Mouse (Mus musculus) kidney, postnatal 0 days (tissue): ENCODE data around the gene Mapkap1. TPM values are rescaled to one million over a fixed set of nuclear protein-coding genes. Genes with fewer than 3 reads are reported as not detected.

ENCODE experiments used
- ATAC-seq: fragments of 200-750 bp; cut with Nextera tagmentation; replicated peaks from 2 replicates; pipeline ENCODE4 v1.8.0; 2017; ENCODE audit warnings: low read depth, moderate number of reproducible peaks, moderate TSS enrichment, moderate library complexity; ENCODE audit not compliant: low FRiP score
- DNase-seq: peaks from one replicate; pipeline ENCODE4 v3.0.0-alpha.2; 2016; ENCODE audit warnings: low spot score
- H3K27ac ChIP-seq: fragments of 300-500 bp; sonication (generic); 2 replicates; pipeline ENCODE4 v1.5.1; 2014; ENCODE audit warnings: mild to moderate bottlenecking
- H3K27me3 ChIP-seq: fragments of 300-500 bp; sonication (generic); 2 replicates; pipeline ENCODE4 v1.6.1; 2014; ENCODE audit warnings: low read length, mixed read lengths; ENCODE audit not compliant: insufficient read depth
- H3K36me3 ChIP-seq: fragments of 300-500 bp; sonication (generic); 2 replicates; pipeline ENCODE4 v1.6.1; 2014; ENCODE audit warnings: low read length, mixed read lengths; ENCODE audit not compliant: insufficient read depth
- H3K4me1 ChIP-seq: fragments of 300-500 bp; sonication (generic); replicated peaks from 2 replicates; pipeline ENCODE4 v1.6.1; 2014; ENCODE audit warnings: antibody characterized with exemption, low read length, mixed read lengths; ENCODE audit not compliant: insufficient read depth
- H3K4me2 ChIP-seq: fragments of 300-500 bp; sonication (generic); 2 replicates; pipeline ENCODE4 v1.6.1; 2014; ENCODE audit warnings: mild to moderate bottlenecking, low read length, moderate library complexity, mixed read lengths
- H3K4me3 ChIP-seq: fragments of 300-500 bp; sonication (generic); replicated peaks from 2 replicates; pipeline ENCODE4 v1.5.1; 2014; ENCODE audit warnings: low read depth, low read length
- H3K9ac ChIP-seq: fragments of 300-500 bp; sonication (generic); 2 replicates; pipeline ENCODE4 v1.6.1; 2014; ENCODE audit warnings: low read depth, low read length
- H3K9me3 ChIP-seq: fragments of 300-500 bp; sonication (generic); replicated peaks from 2 replicates; pipeline ENCODE4 v1.6.1; 2016; ENCODE audit warnings: low read length, inconsistent platforms, mixed read lengths
- CTCF ChIP-seq: IDR thresholded peaks from 2 replicates; pipeline ENCODE4 v1.5.1; 2016; ENCODE audit warnings: antibody characterized with exemption, low read depth, mild to moderate bottlenecking, moderate library complexity
- WGBS: fragments of 180-500 bp; shearing (Covaris S2); extraction: QIAGEN DNeasy Blood & Tissue Kit; methylation state at CpG from one replicate; pipeline ENCODE4 v1.1.7; 2014; 5-methylcytosine and 5-hydroxymethylcytosine counted together
- polyA plus RNA-seq: library from polyadenylated mRNA; unstranded; fragments of >200 nt; fragmentation: Nextera tagmentation; extraction: Ambion mirVana; gene quantifications from 2 replicates; pipeline ENCODE4 v1.2.1, GENCODE M21; 2015

The Mapkap1 gene
- polyA plus RNA-seq, 1 experiment from 2014 or later, result 92.3 TPM

GRCm38 (mm10) chr2:34673846-34674245, 267.3 kb downstream of the Mapkap1 start:
- TF ChIP-seq CTCF, result no peak
- Histone ChIP-seq H3K27me3 (no peaks in the 10 kb centered on the region), H3K4me3 (no peak overlapping the region), H3K4me1 (no peaks in the 10 kb centered on the region), H3K9ac (no peak overlapping the region), H3K4me2 (no peak overlapping the region), H3K9me3 (no peaks in the 10 kb centered on the region), H3K36me3 (peaks cover 19% of the 10 kb centered on the region), H3K27ac (no peak overlapping the region)
- DNase-seq (no peak), ATAC-seq (no peak)
- WGBS, result 87% methylated on average over 11 of the region's 11 CpGs

Other genes starting within 250 kb of the Mapkap1 start
- gene Pbx3, start 33.6 kb upstream of the Mapkap1 start, polyA plus RNA-seq, result 21.1 and 21.3 TPM in 2 replicates